Mouse (Mus musculus): ENCODE results near the gene Cnr2. TPM values are rescaled to one million over a fixed set of nuclear protein-coding genes. Genes with fewer than 3 reads are reported as not detected.

Cnr2 gene
- total RNA-seq, 1 experiment from 2014 or later = 2.2 TPM

- peak; percentile 53 for DNase-seq
These were observed 18.6 kb upstream of the Cnr2 start for GRCm38 (mm10) chr4:135876583-135877020.

GRCm38 (mm10) chr4:135877742-135878141 lies 17.5 kb upstream of the Cnr2 start:
- no peak for DNase-seq

GRCm38 (mm10) chr4:135879021-135879420 lies 16.2 kb upstream of the Cnr2 start:
- no peak for DNase-seq

GRCm38 (mm10) chr4:135880018-135880417 lies 15.2 kb upstream of the Cnr2 start:
- no peak for DNase-seq

- DNase-seq = no peak
These were observed 14.6 kb upstream of the Cnr2 start for GRCm38 (mm10) chr4:135880576-135880975.

GRCm38 (mm10) chr4:135882023-135882422 lies 13.2 kb upstream of the Cnr2 start:
- no peak for DNase-seq

- peak; percentile 44 for DNase-seq
These were observed 11.8 kb upstream of the Cnr2 start for GRCm38 (mm10) chr4:135883401-135883851.

- DNase-seq = no peak
These were observed 11.2 kb upstream of the Cnr2 start for GRCm38 (mm10) chr4:135883881-135884516.

- DNase-seq = no peak
These were observed 10.7 kb upstream of the Cnr2 start for GRCm38 (mm10) chr4:135884531-135884930.

- DNase-seq = peak; percentile 39
These were observed 9.5 kb upstream of the Cnr2 start for GRCm38 (mm10) chr4:135885676-135886075.

GRCm38 (mm10) chr4:135886184-135886583 lies 9.0 kb upstream of the Cnr2 start:
- no peak for DNase-seq

- DNase-seq = no peak
These were observed 6.6 kb upstream of the Cnr2 start for GRCm38 (mm10) chr4:135888448-135889057.

- no peak for DNase-seq
These were observed 5.9 kb upstream of the Cnr2 start for GRCm38 (mm10) chr4:135889146-135889883.

GRCm38 (mm10) chr4:135889884-135890283 lies 5.3 kb upstream of the Cnr2 start:
- DNase-seq = peak; percentile 81

GRCm38 (mm10) chr4:135891539-135891938 lies 3.7 kb upstream of the Cnr2 start:
- no peak for DNase-seq

GRCm38 (mm10) chr4:135892884-135893283 lies 2.3 kb upstream of the Cnr2 start:
- DNase-seq = no peak

GRCm38 (mm10) chr4:135896157-135896556 lies 963 bp downstream of the Cnr2 start:
- DNase-seq = no peak

- DNase-seq = no peak
These were observed 3.3 kb downstream of the Cnr2 start for GRCm38 (mm10) chr4:135898380-135899049.

GRCm38 (mm10) chr4:135899050-135899448 lies 3.9 kb downstream of the Cnr2 start:
- DNase-seq = no peak

GRCm38 (mm10) chr4:135900008-135900407 lies 4.8 kb downstream of the Cnr2 start:
- no peak for DNase-seq

GRCm38 (mm10) chr4:135902606-135903242 lies 7.5 kb downstream of the Cnr2 start:
- no peak for DNase-seq

- no peak for DNase-seq
These were observed 9.6 kb downstream of the Cnr2 start for GRCm38 (mm10) chr4:135904810-135905209.

Measured in adrenal gland, postnatal 25 days (tissue).